Mouse (Mus musculus) liver, adult (tissue): Measurements from ENCODE around the gene Kcnd3.

Experiments used
- GATA4 ChIP-seq: IDR thresholded peaks from 2 replicates; pipeline ENCODE4 v1.6.1; 2014; ENCODE audit warnings: mild to moderate bottlenecking, low read length; ENCODE audit not compliant: insufficient replicate concordance

The Kcnd3 gene

GRCm38 (mm10) chr3:105668161-105668560 lies 216.0 kb downstream of the Kcnd3 start:
- no peak for TF ChIP-seq GATA4

GRCm38 (mm10) chr3:105669776-105670175 lies 217.6 kb downstream of the Kcnd3 start:
- TF ChIP-seq GATA4 = no peak

- TF ChIP-seq GATA4 = no peak
Measured at GRCm38 (mm10) chr3:105670801-105671200, 218.7 kb downstream of the Kcnd3 start.

GRCm38 (mm10) chr3:105674595-105675218 lies 222.6 kb downstream of the Kcnd3 start:
- no peak for TF ChIP-seq GATA4

- TF ChIP-seq GATA4 = no peak
Measured at GRCm38 (mm10) chr3:105675932-105676331, 223.8 kb downstream of the Kcnd3 start.

- TF ChIP-seq GATA4 = no peak
Measured at GRCm38 (mm10) chr3:105680346-105680745, 228.2 kb downstream of the Kcnd3 start.

GRCm38 (mm10) chr3:105686394-105687323 lies 234.5 kb downstream of the Kcnd3 start:
- no peak for TF ChIP-seq GATA4

GRCm38 (mm10) chr3:105687324-105688060 lies 235.4 kb downstream of the Kcnd3 start, which contains the start of gene Ddx20:
TSS of gene Ddx20 (minus strand) at chr3:105687574.
- TF ChIP-seq GATA4 = no peak

GRCm38 (mm10) chr3:105688536-105688935 lies 236.4 kb downstream of the Kcnd3 start:
- TF ChIP-seq GATA4 = no peak

- no peak for TF ChIP-seq GATA4
Measured at GRCm38 (mm10) chr3:105693327-105694080, 241.4 kb downstream of the Kcnd3 start.

- no peak for TF ChIP-seq GATA4
Measured at GRCm38 (mm10) chr3:105695476-105696386, 243.6 kb downstream of the Kcnd3 start.

- TF ChIP-seq GATA4 = no peak
Measured at GRCm38 (mm10) chr3:105696387-105697147, 244.4 kb downstream of the Kcnd3 start.

GRCm38 (mm10) chr3:105697148-105697441 lies 245.0 kb downstream of the Kcnd3 start:
- TF ChIP-seq GATA4 = no peak
